Mouse (Mus musculus): Measurements from ENCODE around the gene Olfr186. TPM values are rescaled to one million over a fixed set of nuclear protein-coding genes. Genes with fewer than 3 reads are reported as not detected.

Olfr186 gene
- polyA plus RNA-seq, 1 experiment: not detected

- Histone ChIP-seq H3K4me3 (ENCODE audit: extremely low read depth, insufficient read depth, insufficient read length) (no peak overlapping the region), H3K36me3 (ENCODE audit: control insufficient read depth, insufficient read depth, low read length) (no peaks in the 10 kb centered on the region), H3K27me3 (ENCODE audit: control insufficient read depth, insufficient read depth, low read length) (no peaks in the 10 kb centered on the region), H3K4me1 (ENCODE audit: control insufficient read depth, insufficient read depth, insufficient read length) (no peaks in the 10 kb centered on the region), H3K27ac (ENCODE audit: insufficient read depth, low read length) (no peak overlapping the region)
- WGBS: 75% methylated on average over 3 of the region's 3 CpGs
- no peak for TF ChIP-seq POLR2A (IDR thresholded peaks at IDR 0.05; ENCODE audit: low read depth, low read length)
- no peak for TF ChIP-seq CTCF (IDR thresholded peaks at IDR 0.05; ENCODE audit: extremely low read depth, insufficient read depth, insufficient read length, insufficient replicate concordance)
- no peak for DNase-seq (ENCODE audit: low read depth in 1 of 2, low spot score in 2 of 2)
Measured at GRCm38 (mm10) chr16:59045835-59046234, 15.7 kb upstream of the Olfr186 start.

- H3K27ac ChIP-seq (ENCODE audit: insufficient read depth, low read length): no peak within 1 kb of the TSS
- H3K27me3 ChIP-seq (ENCODE audit: control insufficient read depth, insufficient read depth, low read length): no peaks in the 10 kb centered on the region
- no peaks in the 10 kb centered on the region for H3K36me3 ChIP-seq (ENCODE audit: control insufficient read depth, insufficient read depth, low read length)
- no peak within 1 kb of the TSS for H3K4me3 ChIP-seq (ENCODE audit: extremely low read depth, insufficient read depth, insufficient read length)
- no peak for TF ChIP-seq POLR2A (IDR thresholded peaks at IDR 0.05; ENCODE audit: low read depth, low read length)
- no peak for TF ChIP-seq CTCF (IDR thresholded peaks at IDR 0.05; ENCODE audit: extremely low read depth, insufficient read depth, insufficient read length, insufficient replicate concordance)
- 88% methylated on average over 7 of the region's 7 CpGs for WGBS
- DNase-seq (ENCODE audit: low read depth in 1 of 2, low spot score in 2 of 2): no peak
- no peaks in the 10 kb centered on the region for H3K4me1 ChIP-seq (ENCODE audit: control insufficient read depth, insufficient read depth, insufficient read length)
Measured at GRCm38 (mm10) chr16:59039710-59040109, 9.6 kb upstream of the Olfr186 start, which contains the start of gene Olfr187. Gene Olfr187 (minus strand): TSS chr16:59039767.

- TF ChIP-seq POLR2A (IDR thresholded peaks at IDR 0.05; ENCODE audit: low read depth, low read length) (no peak), CTCF (IDR thresholded peaks at IDR 0.05; ENCODE audit: extremely low read depth, insufficient read depth, insufficient read length, insufficient replicate concordance) (no peak)
- Histone ChIP-seq H3K27me3 (ENCODE audit: control insufficient read depth, insufficient read depth, low read length) (no peaks in the 10 kb centered on the region), H3K27ac (ENCODE audit: insufficient read depth, low read length) (no peak overlapping the region), H3K36me3 (ENCODE audit: control insufficient read depth, insufficient read depth, low read length) (no peaks in the 10 kb centered on the region), H3K4me1 (ENCODE audit: control insufficient read depth, insufficient read depth, insufficient read length) (no peaks in the 10 kb centered on the region), H3K4me3 (ENCODE audit: extremely low read depth, insufficient read depth, insufficient read length) (no peak overlapping the region)
- no peak for DNase-seq (ENCODE audit: low read depth in 1 of 2, low spot score in 2 of 2)
- 65% methylated on average over 2 of the region's 2 CpGs for WGBS
Measured at GRCm38 (mm10) chr16:59013357-59014018, 16.6 kb downstream of the Olfr186 start.

- H3K36me3 ChIP-seq (ENCODE audit: control insufficient read depth, insufficient read depth, low read length): no peaks in the 10 kb centered on the region
- no peak overlapping the region for H3K27ac ChIP-seq (ENCODE audit: insufficient read depth, low read length)
- DNase-seq (ENCODE audit: low read depth in 1 of 2, low spot score in 2 of 2): no peak
- H3K27me3 ChIP-seq (ENCODE audit: control insufficient read depth, insufficient read depth, low read length): no peaks in the 10 kb centered on the region
- no peak overlapping the region for H3K4me3 ChIP-seq (ENCODE audit: extremely low read depth, insufficient read depth, insufficient read length)
- TF ChIP-seq CTCF (IDR thresholded peaks at IDR 0.05; ENCODE audit: extremely low read depth, insufficient read depth, insufficient read length, insufficient replicate concordance) (no peak), POLR2A (IDR thresholded peaks at IDR 0.05; ENCODE audit: low read depth, low read length) (no peak)
- H3K4me1 ChIP-seq (ENCODE audit: control insufficient read depth, insufficient read depth, insufficient read length): no peaks in the 10 kb centered on the region
Measured at GRCm38 (mm10) chr16:59007146-59007545, 22.9 kb downstream of the Olfr186 start.

GRCm38 (mm10) chr16:58995057-58995456, 35.0 kb downstream of the Olfr186 start, which contains the start of gene Olfr183:
Gene Olfr183 (plus strand): TSS chr16:58995357.
- DNase-seq (ENCODE audit: low read depth in 1 of 2, low spot score in 2 of 2): no peak
- no peak within 1 kb of the TSS for H3K27ac ChIP-seq (ENCODE audit: insufficient read depth, low read length)
- no peak within 1 kb of the TSS for H3K4me3 ChIP-seq (ENCODE audit: extremely low read depth, insufficient read depth, insufficient read length)
- no peak for TF ChIP-seq POLR2A (IDR thresholded peaks at IDR 0.05; ENCODE audit: low read depth, low read length)
- TF ChIP-seq CTCF (IDR thresholded peaks at IDR 0.05; ENCODE audit: extremely low read depth, insufficient read depth, insufficient read length, insufficient replicate concordance): no peak
- no peaks in the 10 kb centered on the region for H3K4me1 ChIP-seq (ENCODE audit: control insufficient read depth, insufficient read depth, insufficient read length)
- no peaks in the 10 kb centered on the region for H3K27me3 ChIP-seq (ENCODE audit: control insufficient read depth, insufficient read depth, low read length)
- no peaks in the 10 kb centered on the region for H3K36me3 ChIP-seq (ENCODE audit: control insufficient read depth, insufficient read depth, low read length)
- WGBS: 66% methylated on average over 2 of the region's 2 CpGs

Other genes starting within 250 kb of the Olfr186 start
- gene Olfr173, start 230.0 kb downstream of the Olfr186 start, polyA plus RNA-seq (2012; rRNA removed): not detected in 2 replicates
- gene Olfr175-ps1, start 203.5 kb downstream of the Olfr186 start, polyA plus RNA-seq (2012; rRNA removed): not detected in 2 replicates
- gene Olfr177, start 155.5 kb downstream of the Olfr186 start, polyA plus RNA-seq (2012; rRNA removed): not detected in 2 replicates
- not detected in 2 replicates for gene Olfr178, start 138.2 kb downstream of the Olfr186 start, polyA plus RNA-seq (2012; rRNA removed)
- not detected in 2 replicates for gene Olfr181, start 101.5 kb downstream of the Olfr186 start, polyA plus RNA-seq (2012; rRNA removed)
- not detected in 2 replicates for gene Olfr180, start 100.9 kb downstream of the Olfr186 start, polyA plus RNA-seq (2012; rRNA removed)
- not detected in 2 replicates for gene Olfr183, start 34.9 kb downstream of the Olfr186 start, polyA plus RNA-seq (2012; rRNA removed)
- gene Olfr187, start 9.5 kb upstream of the Olfr186 start, polyA plus RNA-seq (2012; rRNA removed): not detected in 2 replicates
- gene Olfr190, start 47.7 kb upstream of the Olfr186 start, polyA plus RNA-seq (2012; rRNA removed): not detected in 2 replicates
- not detected in 2 replicates for gene Olfr191, start 59.5 kb upstream of the Olfr186 start, polyA plus RNA-seq (2012; rRNA removed)
- gene Olfr193, start 81.6 kb upstream of the Olfr186 start, polyA plus RNA-seq (2012; rRNA removed): not detected in 2 replicates
- gene Olfr194, start 90.8 kb upstream of the Olfr186 start, polyA plus RNA-seq (2012; rRNA removed): not detected in 2 replicates
- not detected in 2 replicates for gene Olfr195, start 116.8 kb upstream of the Olfr186 start, polyA plus RNA-seq (2012; rRNA removed)
- gene Olfr196, start 140.2 kb upstream of the Olfr186 start, polyA plus RNA-seq (2012; rRNA removed): not detected in 2 replicates
- gene Olfr198, start 173.2 kb upstream of the Olfr186 start, polyA plus RNA-seq (2012; rRNA removed): not detected in 2 replicates
- not detected in 2 replicates for gene Olfr199, start 189.5 kb upstream of the Olfr186 start, polyA plus RNA-seq (2012; rRNA removed)
- not detected in 2 replicates for gene Olfr201, start 242.3 kb upstream of the Olfr186 start, polyA plus RNA-seq (2012; rRNA removed)

All from spleen, adult 2 months (tissue).